Mouse (Mus musculus) monocyte, adult 5-6 weeks (primary cell): Measurements from ENCODE around the gene Prom1. TPM values are rescaled to one million over a fixed set of nuclear protein-coding genes. Genes with fewer than 3 reads are reported as not detected.

Experiments
- ATAC-seq: fragments of 153-309, 156-312 bp; replicated peaks from 2 replicates; pipeline ENCODE4 v1.8.0; 2017; ENCODE audit warnings: mild to moderate bottlenecking; ENCODE audit not compliant: low TSS enrichment, insufficient number of reproducible peaks, severe bottlenecking, poor library complexity, low FRiP score
- total RNA-seq: library from RNA; stranded (forward); fragments of 200-1000, 200-491, 200-594 nt; gene quantifications from 3 replicates; pipeline ENCODE4 v1.2.3, GENCODE M21; 2017

Gene Prom1
- total RNA-seq, 1 experiment from 2014 or later, result not detected

- ATAC-seq, result no peak
Observed at GRCm38 (mm10) chr5:43989017-43989416, 112.8 kb downstream of the Prom1 start.

- no peak for ATAC-seq
Observed at GRCm38 (mm10) chr5:43986212-43986611, 115.6 kb downstream of the Prom1 start.

- ATAC-seq, result no peak
Observed at GRCm38 (mm10) chr5:43982896-43983295, 118.9 kb downstream of the Prom1 start.

- ATAC-seq, result no peak
Observed at GRCm38 (mm10) chr5:43981620-43982019, 120.2 kb downstream of the Prom1 start, which contains the start of gene Fgfbp1. Fgfbp1 (minus strand) TSS chr5:43981779.

GRCm38 (mm10) chr5:43980397-43980796 is 121.4 kb downstream of the Prom1 start:
- ATAC-seq, result no peak

GRCm38 (mm10) chr5:43976821-43977561 is 124.8 kb downstream of the Prom1 start:
- no peak for ATAC-seq

- ATAC-seq, result no peak
Observed at GRCm38 (mm10) chr5:43974166-43974565, 127.7 kb downstream of the Prom1 start.

- no peak for ATAC-seq
Observed at GRCm38 (mm10) chr5:43971156-43971555, 130.7 kb downstream of the Prom1 start.

- ATAC-seq, result no peak
Observed at GRCm38 (mm10) chr5:43970532-43970931, 131.3 kb downstream of the Prom1 start.

- ATAC-seq, result no peak
Observed at GRCm38 (mm10) chr5:43968634-43969033, 133.2 kb downstream of the Prom1 start.

- ATAC-seq, result no peak
Observed at GRCm38 (mm10) chr5:43961056-43961455, 140.8 kb downstream of the Prom1 start.

GRCm38 (mm10) chr5:43959884-43960440 is 141.9 kb downstream of the Prom1 start:
- ATAC-seq, result no peak

GRCm38 (mm10) chr5:43953241-43953640 is 148.6 kb downstream of the Prom1 start:
- no peak for ATAC-seq

GRCm38 (mm10) chr5:43948748-43949275 is 153.0 kb downstream of the Prom1 start:
- peak; percentile 32; the same call in 1 of the 2 replicates for ATAC-seq

GRCm38 (mm10) chr5:43948111-43948743 is 153.6 kb downstream of the Prom1 start:
- ATAC-seq, result peak; percentile 50

GRCm38 (mm10) chr5:43947330-43947977 is 154.4 kb downstream of the Prom1 start:
- 0 out of 2 replicates have a peak, but pooled peaks have one; percentile 14 for ATAC-seq
